Mouse (Mus musculus) megakaryocyte, embryonic 14.5 days (primary cell): ENCODE data around the gene Vps35l.

Experiments used
- FLI1 ChIP-seq: IDR thresholded peaks from 2 replicates; pipeline ENCODE4 v1.6.1; 2012; ENCODE audit warnings: low read length, inconsistent platforms, mixed read lengths
- GATA1 ChIP-seq: IDR thresholded peaks from 3 replicates; pipeline ENCODE4 v1.6.1; 2012; ENCODE audit warnings: mixed read lengths, low read length, inconsistent platforms, borderline replicate concordance

GRCm38 (mm10) chr7:118698882-118699281, 41.1 kb upstream of the Vps35l start:
- TF ChIP-seq FLI1 (no peak), GATA1 (no peak)
